Comparison of ENCODE assay signal across 19 mouse cellular contexts in the genomic region with DNA sequence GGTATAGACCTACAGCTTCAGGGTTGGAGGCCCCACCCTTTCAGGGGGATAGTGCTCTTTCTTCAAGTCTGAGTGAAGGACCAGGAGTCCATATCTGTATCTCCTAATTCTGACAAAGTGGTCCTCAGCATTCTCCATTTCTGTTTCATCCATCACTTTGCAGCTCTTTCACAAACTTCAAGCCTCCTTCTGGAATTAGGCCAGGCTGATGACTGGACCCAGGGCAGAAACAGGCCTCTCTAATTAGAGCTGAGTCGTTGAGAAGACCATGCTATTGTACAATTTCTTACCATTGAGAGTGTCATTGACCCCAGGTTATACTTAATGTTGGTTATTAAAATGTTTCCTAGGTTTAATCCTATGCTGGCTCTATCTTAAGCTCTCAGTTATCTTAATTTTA. TPM values are rescaled to one million over a fixed set of nuclear protein-coding genes. Genes with fewer than 3 reads are reported as not detected.
DNase-seq lines count a peak whose midpoint lies in the region; ATAC-seq and TF ChIP-seq lines count a peak whose summit lies in the region.
"Had no signal": no experiment of that assay in that cellular context is flagged by ENCODE, and none has a peak within 500 bp of the region (broad histone marks: within the 10 kb centered on the region; RNA-seq: fewer than 3 reads in every experiment).

No protein-coding gene starts in this region.

- no peaks in the 10 kb centered on the region for H3K36me3 ChIP-seq in intestine, embryonic 14.5 days (ENCODE audit: control insufficient read depth, insufficient read depth, low read length)
- no peaks in the 10 kb centered on the region for H3K36me3 ChIP-seq in intestine, postnatal 0 days (ENCODE audit: control insufficient read depth, insufficient read depth)
- H3K36me3 ChIP-seq: embryonic facial prominence, embryonic 10.5 days; embryonic facial prominence, embryonic 12.5 days; forebrain, embryonic 15.5 days had no signal

- no peaks in the 10 kb centered on the region for H3K27me3 ChIP-seq in intestine, embryonic 14.5 days (replicated peaks; ENCODE audit: control insufficient read depth, insufficient read depth, low read length)
- no peaks in the 10 kb centered on the region for H3K27me3 ChIP-seq in intestine, postnatal 0 days (replicated peaks; ENCODE audit: control insufficient read depth, insufficient read depth, low read length)
- H3K27me3 ChIP-seq: embryonic facial prominence, embryonic 12.5 days; forebrain, embryonic 13.5 days; forebrain, embryonic 15.5 days had no signal

- TF ChIP-seq CTCF in intestine, postnatal 0 days (IDR thresholded peaks at IDR 0.05; ENCODE audit: low read depth) = no peak

- H3K4me3 ChIP-seq in intestine, embryonic 14.5 days (ENCODE audit: low read depth, low read length) = no peak overlapping the region
- no peak overlapping the region for H3K4me3 ChIP-seq in intestine, postnatal 0 days (ENCODE audit: low read depth, low read length)
- H3K4me3 ChIP-seq: embryonic facial prominence, embryonic 10.5 days; embryonic facial prominence, embryonic 12.5 days; forebrain, embryonic 13.5 days; forebrain, embryonic 15.5 days had no signal

- no peak for ATAC-seq in intestine, embryonic 14.5 days (replicated peaks; ENCODE audit: low FRiP score, low TSS enrichment, low read depth)
- no peak for ATAC-seq in intestine, postnatal 0 days
- ATAC-seq: forebrain, embryonic 13.5 days; forebrain, embryonic 15.5 days; forebrain, postnatal 0 days had no signal

- no peak overlapping the region for H3K9ac ChIP-seq in intestine, embryonic 14.5 days (ENCODE audit: low read length)
- no peak overlapping the region for H3K9ac ChIP-seq in intestine, postnatal 0 days (ENCODE audit: low read depth, low read length)
- H3K9ac ChIP-seq: embryonic facial prominence, embryonic 12.5 days; forebrain, embryonic 13.5 days; forebrain, embryonic 15.5 days; forebrain, postnatal 0 days had no signal

- WGBS in intestine, embryonic 14.5 days = 66% methylated on average over 1 of the region's 1 CpGs
- 69% methylated on average over 1 of the region's 1 CpGs for WGBS in intestine, postnatal 0 days

- no peaks in the 10 kb centered on the region for H3K9me3 ChIP-seq in intestine, embryonic 14.5 days (ENCODE audit: control insufficient read depth, low read length)
- H3K9me3 ChIP-seq in intestine, postnatal 0 days (ENCODE audit: control insufficient read depth) = no peaks in the 10 kb centered on the region
- H3K9me3 ChIP-seq: embryonic facial prominence, embryonic 10.5 days; embryonic facial prominence, embryonic 12.5 days; forebrain, embryonic 13.5 days; forebrain, embryonic 15.5 days had no signal

- no peaks in the 10 kb centered on the region; the same call in 1 of the 2 replicates for H3K4me1 ChIP-seq in intestine, embryonic 14.5 days (replicated peaks; ENCODE audit: control insufficient read depth, insufficient read depth, low read length)
- no peaks in the 10 kb centered on the region for H3K4me1 ChIP-seq in intestine, postnatal 0 days (replicated peaks; ENCODE audit: control insufficient read depth, insufficient read depth, low read length)
- H3K4me1 ChIP-seq: embryonic facial prominence, embryonic 10.5 days; embryonic facial prominence, embryonic 12.5 days had no signal

- peak; percentile 44 for DNase-seq in adrenal gland, adult 2 months
- DNase-seq in adrenal gland, postnatal 36 days = no peak
- DNase-seq in intestine, embryonic 14.5 days (ENCODE audit: low spot score) = peak; percentile 31
- DNase-seq in NIH3T3 (ENCODE audit: low read depth) = peak; percentile 54
- DNase-seq in left cerebral cortex, postnatal 25 days (ENCODE audit: low spot score in 2 of 2) = no peak
- DNase-seq in gastrocnemius, adult 8-10 months (ENCODE audit: low spot score in 2 of 2) = no peak
- DNase-seq: adrenal gland, postnatal 10 days; cerebellum, adult 11-12 months; cerebellum, adult 2 months; cerebellum, adult 9-10 months; cerebellum, postnatal 10 days; cerebellum, postnatal 25 days; forebrain, postnatal 0 days had no signal

- no peak overlapping the region for H3K4me2 ChIP-seq in intestine, embryonic 14.5 days (ENCODE audit: low read length)
- H3K4me2 ChIP-seq in intestine, postnatal 0 days (replicated peaks; ENCODE audit: low read depth) = no peak overlapping the region
- H3K4me2 ChIP-seq: embryonic facial prominence, embryonic 12.5 days; forebrain, embryonic 13.5 days; forebrain, embryonic 15.5 days had no signal

- no peak overlapping the region for H3K27ac ChIP-seq in intestine, embryonic 14.5 days (ENCODE audit: low read depth)
- H3K27ac ChIP-seq in intestine, postnatal 0 days (ENCODE audit: low read depth, low read length) = no peak overlapping the region
- H3K27ac ChIP-seq: embryonic facial prominence, embryonic 10.5 days; embryonic facial prominence, embryonic 12.5 days; forebrain, embryonic 13.5 days; forebrain, embryonic 15.5 days had no signal

- intact Hi-C loops in left cerebral cortex, postnatal 25 days (cut with DNase I) = no loop called here

RNA-seq across cellular contexts. Expression of a gene that starts 31.7 kb away (rescaled TPM):
- 1 to 10 TPM; 3.1 to 4.0 TPM for total RNA-seq in adrenal gland, adult 2 months (2021)
- polyA plus RNA-seq in adrenal gland, adult 2 months (2012; rRNA removed) = 0.08 and 0.12 TPM in 2 replicates
- 1 to 10 TPM; 2.7 to 3.9 TPM for total RNA-seq in adrenal gland, postnatal 36 days (2021)
- 0.19 and 0.27 TPM in 2 replicates for polyA plus RNA-seq in intestine, embryonic 14.5 days (2014; fragmentation: Nextera tagmentation; extraction: Ambion mirVana)
- polyA plus RNA-seq in intestine, postnatal 0 days (2015; fragmentation: Nextera tagmentation; extraction: Ambion mirVana) = 0.20 and 0.23 TPM in 2 replicates
- 1 to 10 TPM; 3.7 to 4.8 TPM for total RNA-seq in left cerebral cortex, postnatal 25 days (2021)
- total RNA-seq in gastrocnemius, adult 8-10 months (2022) = 100 to 1,000 TPM in 1 of 4 experiments, 10 to 100 TPM in 3; 87.8 to 101 (median 94.9) TPM
- total RNA-seq: ES-E14 had no signal

Comparison
In these comparisons a context has a peak if more than half of its experiments do, and no peak if none do; other contexts are left out.
1. DNase-seq: peak in adrenal gland, adult 2 months (single experiment), intestine, embryonic 14.5 days (single experiment) and NIH3T3 (single experiment); none in adrenal gland, postnatal 36 days (0 of 2), left cerebral cortex, postnatal 25 days (0 of 2) and gastrocnemius, adult 8-10 months (0 of 2).
2. RNA of a gene that starts 31.7 kb away (total RNA-seq): 87.8 to 101 TPM in gastrocnemius, adult 8-10 months; 3.7 to 4.8 TPM in left cerebral cortex, postnatal 25 days, 3.1 to 4.0 TPM in adrenal gland, adult 2 months and 2.7 to 3.9 TPM in adrenal gland, postnatal 36 days; every median in the first group is over 10 times any median in the second.